Mouse (Mus musculus) stomach, postnatal 0 days (tissue): Measurements from ENCODE around the gene Ralgapa1.
"Not testable (repeated sequence)": the region's sequence is repeated elsewhere in the genome, so short reads cannot be mapped to it uniquely, and the experiment has no call there.

ENCODE experiments used
- CTCF ChIP-seq: IDR thresholded peaks from 2 replicates; pipeline ENCODE4 v1.5.1; 2016; ENCODE audit warnings: antibody characterized with exemption, low read depth, mild to moderate bottlenecking, moderate library complexity
- EP300 ChIP-seq: optimal IDR thresholded peaks from 2 replicates; pipeline ENCODE3; 2016; ENCODE audit warnings: antibody characterized with exemption

DNA sequence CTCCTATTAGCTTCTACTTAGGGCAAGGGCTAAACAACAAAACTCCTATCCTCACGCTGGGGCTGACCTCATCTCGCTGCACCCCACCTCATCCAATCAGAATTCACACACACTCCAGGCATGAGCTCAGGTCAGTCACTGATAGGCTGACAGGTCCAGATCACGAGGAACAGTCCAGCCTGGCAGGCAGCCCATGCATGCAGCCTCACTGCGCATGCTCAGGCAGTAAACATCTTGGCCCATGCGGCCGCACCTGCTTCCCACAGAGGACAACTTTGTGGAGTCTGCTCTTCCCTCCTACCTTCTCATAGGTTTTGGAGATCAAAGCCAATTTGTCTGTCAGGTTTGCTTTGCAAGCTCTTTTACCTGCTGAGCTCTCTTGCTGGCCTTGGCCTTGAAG lies 266.1 kb downstream of the Ralgapa1 start:
- not testable (repeated sequence) for TF ChIP-seq CTCF, EP300
